Mouse (Mus musculus): ENCODE results near the gene Ncoa6. TPM values are rescaled to one million over a fixed set of nuclear protein-coding genes. Genes with fewer than 3 reads are reported as not detected.

Ncoa6 gene
- polyA plus RNA-seq, 1 experiment from 2014 or later = 34.7 TPM

DNA sequence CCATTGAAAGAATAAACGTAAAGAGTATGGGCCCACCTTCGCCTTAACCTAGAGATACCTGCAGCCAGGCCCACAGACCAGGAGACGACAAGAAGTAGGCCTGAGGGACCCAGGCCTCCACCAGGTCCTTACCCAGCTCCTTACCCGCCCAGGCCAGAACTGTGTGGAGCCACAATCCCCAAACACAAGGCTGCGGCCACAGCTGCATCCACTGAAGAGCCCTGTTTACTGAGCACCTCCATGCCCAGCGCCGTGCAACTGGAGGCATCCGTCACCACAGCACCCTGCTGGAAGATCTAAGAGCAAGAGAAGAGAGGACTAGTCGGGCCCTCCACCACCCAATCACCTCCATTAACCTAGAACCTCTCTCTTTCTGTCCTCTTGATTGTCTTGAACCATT lies 32.1 kb upstream of the Ncoa6 start:
- Histone ChIP-seq H3K36me3 (ENCODE audit: control insufficient read depth, insufficient read depth, low read length) (no peaks in the 10 kb centered on the region), H3K9me3 (ENCODE audit: control insufficient read depth, low read length) (no peaks in the 10 kb centered on the region), H3K27ac (ENCODE audit: low read depth, low read length) (no peak overlapping the region), H3K4me2 (ENCODE audit: low read depth) (no peak overlapping the region), H3K4me3 (ENCODE audit: low read depth, low read length) (no peak overlapping the region), H3K27me3 (ENCODE audit: control insufficient read depth, insufficient read depth, low read length) (no peaks in the 10 kb centered on the region), H3K9ac (ENCODE audit: low read length) (no peak overlapping the region), H3K4me1 (ENCODE audit: control insufficient read depth, insufficient read depth, low read length) (no peaks in the 10 kb centered on the region)
- WGBS = 93% methylated on average over 9 of the region's 9 CpGs
- DNase-seq (ENCODE audit: low spot score) (no peak), ATAC-seq (ENCODE audit: insufficient read depth, low FRiP score, low TSS enrichment) (no peak)

DNA sequence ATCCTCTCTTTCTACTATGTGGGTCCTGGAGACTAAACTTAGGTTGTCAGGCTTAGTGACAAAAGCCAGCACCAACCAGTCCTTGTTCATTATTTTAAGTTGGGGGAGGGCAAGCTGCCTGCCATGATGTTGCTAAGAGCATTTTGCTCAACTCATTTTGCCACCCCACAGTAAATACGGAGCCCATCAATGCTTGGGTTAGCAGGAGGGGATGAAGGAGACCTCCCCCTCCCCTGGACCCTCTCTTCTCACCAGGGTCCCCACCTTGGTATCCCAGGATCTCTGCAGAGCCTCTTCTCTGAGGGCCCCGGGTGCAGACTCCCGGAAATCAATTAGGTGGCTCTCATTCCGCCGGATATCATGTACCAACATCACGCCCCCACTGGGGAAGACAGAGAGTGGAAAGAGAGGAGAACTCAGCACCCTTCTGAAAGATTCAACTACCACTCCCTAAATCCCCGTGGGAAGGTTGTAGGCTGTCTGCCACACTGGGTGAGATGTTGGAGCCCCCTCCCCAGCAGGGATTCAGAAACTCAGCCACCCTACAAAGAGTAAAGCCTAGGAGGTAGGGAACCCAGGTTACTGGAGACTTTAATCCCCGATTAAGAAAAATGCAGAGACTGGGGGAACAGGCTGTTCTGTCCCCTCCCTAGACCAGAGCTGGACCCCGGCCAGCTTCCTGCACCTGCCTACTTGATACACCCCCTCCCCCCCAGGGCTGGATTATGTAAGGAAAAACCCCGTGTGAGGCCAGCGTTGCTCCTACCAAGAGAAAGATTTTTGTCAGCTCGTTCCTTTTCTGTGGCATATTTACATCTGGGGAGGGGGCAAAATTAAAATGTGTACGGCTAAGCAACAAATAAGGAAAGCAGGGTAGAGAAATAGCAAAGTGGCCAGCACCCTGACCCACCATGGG lies 31.0 kb upstream of the Ncoa6 start:
- DNase-seq (ENCODE audit: low spot score) (no peak), ATAC-seq (ENCODE audit: insufficient read depth, low FRiP score, low TSS enrichment) (no peak)
- no peaks in the 10 kb centered on the region for H3K27me3 ChIP-seq (ENCODE audit: control insufficient read depth, insufficient read depth, low read length)
- H3K4me2 ChIP-seq (ENCODE audit: low read depth) = no peak overlapping the region
- no peak overlapping the region for H3K9ac ChIP-seq (ENCODE audit: low read length)
- 79% methylated on average over 13 of the region's 13 CpGs for WGBS
- H3K36me3 ChIP-seq (ENCODE audit: control insufficient read depth, insufficient read depth, low read length) = no peaks in the 10 kb centered on the region
- no peak overlapping the region for H3K27ac ChIP-seq (ENCODE audit: low read depth, low read length)
- H3K4me1 ChIP-seq (ENCODE audit: control insufficient read depth, insufficient read depth, low read length) = no peaks in the 10 kb centered on the region
- no peak overlapping the region for H3K4me3 ChIP-seq (ENCODE audit: low read depth, low read length)
- H3K9me3 ChIP-seq (ENCODE audit: control insufficient read depth, low read length) = no peaks in the 10 kb centered on the region

DNA sequence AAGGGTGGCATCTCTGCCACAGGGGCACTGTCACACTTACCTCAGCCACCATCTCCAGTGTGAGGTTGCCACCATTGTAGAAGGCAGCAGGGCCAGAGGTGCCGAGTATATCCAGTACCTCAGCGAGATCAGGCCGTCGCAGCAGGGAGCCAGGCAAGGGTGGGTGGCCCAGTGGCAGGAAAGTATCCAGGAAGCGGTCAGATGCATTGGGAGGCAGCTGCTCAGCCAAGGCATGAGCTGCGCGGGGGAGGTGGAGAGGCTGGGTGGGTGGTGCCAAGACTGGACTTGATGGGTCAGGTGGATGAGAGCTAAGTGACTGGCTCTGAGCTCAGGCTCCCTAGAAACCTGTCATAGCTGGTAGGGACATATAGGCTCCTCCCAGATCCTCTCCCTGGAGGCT lies 28.9 kb upstream of the Ncoa6 start:
- Histone ChIP-seq H3K9ac (ENCODE audit: low read length) (no peak overlapping the region), H3K4me2 (ENCODE audit: low read depth) (no peak overlapping the region), H3K4me3 (ENCODE audit: low read depth, low read length) (no peak overlapping the region), H3K4me1 (ENCODE audit: control insufficient read depth, insufficient read depth, low read length) (no peaks in the 10 kb centered on the region), H3K9me3 (ENCODE audit: control insufficient read depth, low read length) (no peaks in the 10 kb centered on the region), H3K36me3 (ENCODE audit: control insufficient read depth, insufficient read depth, low read length) (no peaks in the 10 kb centered on the region), H3K27me3 (ENCODE audit: control insufficient read depth, insufficient read depth, low read length) (no peaks in the 10 kb centered on the region), H3K27ac (ENCODE audit: low read depth, low read length) (no peak overlapping the region)
- DNase-seq (ENCODE audit: low spot score) (no peak), ATAC-seq (ENCODE audit: insufficient read depth, low FRiP score, low TSS enrichment) (no peak)
- WGBS = 85% methylated on average over 7 of the region's 7 CpGs

DNA sequence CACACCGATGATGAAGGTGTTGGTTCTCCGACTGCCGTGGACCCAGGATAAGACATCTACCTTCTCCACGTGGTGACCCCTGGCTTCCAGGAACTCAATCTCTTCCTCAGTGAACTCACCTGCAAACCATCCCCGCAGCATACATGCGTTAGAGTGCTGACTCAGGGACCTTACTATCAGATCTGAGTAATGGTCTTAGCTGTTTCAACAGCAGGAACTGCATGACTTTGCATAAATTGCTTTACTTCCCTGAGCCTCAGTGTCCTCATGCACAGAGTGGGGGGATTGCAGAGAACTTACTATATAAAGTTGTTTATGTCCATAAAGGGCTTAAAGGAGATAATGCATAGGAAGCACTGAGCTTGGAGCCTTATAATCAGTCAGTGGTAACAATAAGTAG lies 17.3 kb upstream of the Ncoa6 start:
- 92% methylated on average over 6 of the region's 6 CpGs for WGBS
- DNase-seq (ENCODE audit: low spot score) (no peak), ATAC-seq (ENCODE audit: insufficient read depth, low FRiP score, low TSS enrichment) (no peak)

DNA sequence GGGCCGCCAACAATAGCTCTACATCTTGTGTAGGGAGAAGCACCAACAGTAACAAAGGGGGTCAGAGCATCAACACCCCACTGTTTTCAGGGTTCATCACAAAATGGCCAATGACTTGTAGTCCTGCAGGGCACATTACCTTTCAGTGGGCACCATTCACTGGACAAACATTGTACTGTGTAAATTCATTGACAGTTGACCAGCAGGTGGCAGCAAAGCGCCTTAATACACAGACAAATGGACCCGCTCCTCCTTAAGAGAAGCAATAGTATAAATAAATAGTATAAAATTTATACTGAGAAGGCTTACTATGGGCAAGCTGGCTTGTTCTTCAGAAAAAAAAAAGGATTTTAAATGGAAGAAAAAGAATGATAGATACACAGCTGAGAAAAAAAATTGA lies 8.3 kb upstream of the Ncoa6 start:
- no peak overlapping the region for H3K4me2 ChIP-seq (ENCODE audit: low read depth)
- no peaks in the 10 kb centered on the region for H3K36me3 ChIP-seq (ENCODE audit: control insufficient read depth, insufficient read depth, low read length)
- H3K27me3 ChIP-seq (ENCODE audit: control insufficient read depth, insufficient read depth, low read length) = no peaks in the 10 kb centered on the region
- DNase-seq (ENCODE audit: low spot score) (peak; percentile 50), ATAC-seq (ENCODE audit: insufficient read depth, low FRiP score, low TSS enrichment) (no peak)
- H3K9ac ChIP-seq (ENCODE audit: low read length) = no peak overlapping the region
- no peak overlapping the region for H3K27ac ChIP-seq (ENCODE audit: low read depth, low read length)
- no peak overlapping the region for H3K4me3 ChIP-seq (ENCODE audit: low read depth, low read length)
- WGBS = 38% methylated on average over 3 of the region's 3 CpGs
- no peaks in the 10 kb centered on the region for H3K9me3 ChIP-seq (ENCODE audit: control insufficient read depth, low read length)
- no peaks in the 10 kb centered on the region for H3K4me1 ChIP-seq (ENCODE audit: control insufficient read depth, insufficient read depth, low read length)

More for the DNA sequence above, 17.3 kb upstream of the Ncoa6 start:
- H3K4me3 ChIP-seq (ENCODE audit: low read depth, low read length) = no peak overlapping the region
- no peaks in the 10 kb centered on the region for H3K4me1 ChIP-seq (ENCODE audit: control insufficient read depth, insufficient read depth, low read length)
- H3K4me2 ChIP-seq (ENCODE audit: low read depth) = no peak overlapping the region
- H3K9ac ChIP-seq (ENCODE audit: low read length) = no peak overlapping the region
- H3K27ac ChIP-seq (ENCODE audit: low read depth, low read length) = no peak overlapping the region
- H3K27me3 ChIP-seq (ENCODE audit: control insufficient read depth, insufficient read depth, low read length) = no peaks in the 10 kb centered on the region
- no peaks in the 10 kb centered on the region for H3K36me3 ChIP-seq (ENCODE audit: control insufficient read depth, insufficient read depth, low read length)
- no peaks in the 10 kb centered on the region for H3K9me3 ChIP-seq (ENCODE audit: control insufficient read depth, low read length)

DNA sequence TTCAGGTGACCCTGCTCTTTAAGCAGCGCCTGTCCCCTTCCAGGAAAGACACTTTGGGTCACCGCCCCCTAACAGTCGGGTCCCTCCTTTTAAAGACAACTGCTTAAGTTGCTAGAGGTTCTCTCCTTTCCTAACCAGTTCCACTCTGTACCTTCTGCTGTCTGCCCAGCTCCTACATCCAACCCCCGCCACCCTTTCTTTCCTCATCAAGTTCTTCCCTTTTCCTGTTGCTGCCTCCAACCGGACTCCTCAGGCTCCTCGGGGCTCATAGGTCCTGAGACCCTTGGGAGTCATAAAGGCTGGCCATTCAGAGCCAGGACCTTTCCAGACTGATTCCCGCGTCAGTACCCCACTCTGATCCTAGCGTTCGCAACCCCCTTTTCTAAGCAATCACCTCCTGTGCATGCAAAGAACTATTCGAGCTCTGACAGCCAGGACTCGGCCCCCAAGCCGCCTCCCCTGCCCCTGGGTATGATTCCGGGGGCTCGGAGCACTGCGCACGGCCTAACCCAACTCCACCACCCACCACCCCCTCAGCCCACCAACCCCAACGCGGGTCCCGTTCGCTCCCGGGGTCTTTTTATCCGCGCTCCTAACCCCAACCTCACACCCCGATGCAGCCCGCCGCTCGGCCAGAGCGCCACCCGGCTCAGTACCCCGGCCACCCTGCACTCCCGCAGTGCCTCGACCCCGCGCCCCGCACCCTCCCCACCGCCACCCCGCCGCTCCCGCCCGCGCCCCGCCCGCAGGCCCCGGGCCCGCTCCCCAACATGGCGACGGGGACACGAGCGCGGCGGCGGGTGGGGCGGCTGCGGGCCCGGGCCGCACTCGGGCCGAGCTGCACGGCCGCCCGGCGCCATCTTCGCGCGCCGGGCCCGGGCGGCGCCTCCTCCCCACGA lies 774 bp downstream of the Ncoa6 start:
- WGBS = 1% methylated on average over 25 of the region's 71 CpGs
- ATAC-seq (ENCODE audit: insufficient read depth, low FRiP score, low TSS enrichment) (peak; percentile 70), DNase-seq (ENCODE audit: low spot score) (peak; percentile 50)
- no peaks in the 10 kb centered on the region for H3K9me3 ChIP-seq (ENCODE audit: control insufficient read depth, low read length)
- H3K4me3 ChIP-seq (ENCODE audit: low read depth, low read length) = peak overlapping the region; percentile 98
- peak overlapping the region; percentile 70 for H3K4me2 ChIP-seq (ENCODE audit: low read depth)
- peaks cover 8% of the 10 kb centered on the region; the same call in 1 of the 2 replicates for H3K4me1 ChIP-seq (ENCODE audit: control insufficient read depth, insufficient read depth, low read length)
- peak overlapping the region; percentile 80 for H3K27ac ChIP-seq (ENCODE audit: low read depth, low read length)
- H3K9ac ChIP-seq (ENCODE audit: low read length) = peak overlapping the region; percentile 96
- no peaks in the 10 kb centered on the region for H3K36me3 ChIP-seq (ENCODE audit: control insufficient read depth, insufficient read depth, low read length)
- H3K27me3 ChIP-seq (ENCODE audit: control insufficient read depth, insufficient read depth, low read length) = no peaks in the 10 kb centered on the region

DNA sequence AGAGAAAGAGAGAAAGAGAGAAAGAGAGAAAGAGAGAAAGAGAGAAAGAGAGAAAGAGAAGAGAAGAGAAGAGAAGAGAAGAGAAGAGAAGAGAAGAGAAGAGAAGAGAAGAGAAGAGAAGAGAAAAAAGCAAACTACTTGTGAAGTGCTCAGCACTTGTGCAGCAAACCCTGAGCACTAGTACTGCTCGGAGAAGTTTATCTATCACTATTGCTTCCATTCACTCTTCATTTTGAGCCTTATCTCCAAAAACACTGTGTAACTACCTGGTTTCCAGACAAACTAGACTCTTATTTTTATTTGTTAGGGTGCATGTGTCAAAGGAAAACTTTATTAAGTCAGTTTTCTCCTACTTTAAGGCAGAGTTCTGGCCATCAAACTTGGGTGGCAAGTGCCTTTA lies 6.8 kb downstream of the Ncoa6 start:
- Histone ChIP-seq H3K27ac (ENCODE audit: low read depth, low read length) (no peak overlapping the region), H3K9ac (ENCODE audit: low read length) (no peak overlapping the region), H3K36me3 (ENCODE audit: control insufficient read depth, insufficient read depth, low read length) (no peaks in the 10 kb centered on the region), H3K27me3 (ENCODE audit: control insufficient read depth, insufficient read depth, low read length) (no peaks in the 10 kb centered on the region), H3K9me3 (ENCODE audit: control insufficient read depth, low read length) (no peaks in the 10 kb centered on the region), H3K4me1 (ENCODE audit: control insufficient read depth, insufficient read depth, low read length) (0 out of 2 replicates have a peak, but pooled peaks cover 4% of the 10 kb centered on the region), H3K4me3 (ENCODE audit: low read depth, low read length) (no peak overlapping the region), H3K4me2 (ENCODE audit: low read depth) (no peak overlapping the region)
- 91% methylated on average over 1 of the region's 1 CpGs for WGBS
- DNase-seq (ENCODE audit: low spot score) (no peak), ATAC-seq (ENCODE audit: insufficient read depth, low FRiP score, low TSS enrichment) (no peak)

DNA sequence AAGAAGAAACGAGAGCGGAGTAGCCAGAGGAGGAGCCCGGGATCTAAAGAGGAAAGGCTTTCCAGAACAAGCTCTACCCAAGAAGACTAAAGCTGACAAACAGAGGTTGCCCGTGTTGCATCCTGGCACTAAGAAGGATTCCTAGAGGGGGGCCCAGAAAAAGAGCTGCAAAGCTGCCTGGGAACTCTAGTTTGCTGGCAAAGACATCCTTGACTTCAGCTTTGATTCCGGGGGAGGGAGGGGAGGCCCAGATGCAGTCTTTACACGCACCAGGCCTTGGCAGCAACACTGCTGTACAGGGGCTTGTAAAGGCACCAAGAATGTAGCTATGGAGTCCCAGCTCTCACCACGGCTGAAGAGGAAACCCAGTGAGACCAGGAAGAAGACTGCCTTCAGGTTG lies 20.1 kb downstream of the Ncoa6 start:
- no peak overlapping the region for H3K9ac ChIP-seq (ENCODE audit: low read length)
- no peak overlapping the region for H3K27ac ChIP-seq (ENCODE audit: low read depth, low read length)
- no peak overlapping the region for H3K4me2 ChIP-seq (ENCODE audit: low read depth)
- no peaks in the 10 kb centered on the region for H3K36me3 ChIP-seq (ENCODE audit: control insufficient read depth, insufficient read depth, low read length)
- no peaks in the 10 kb centered on the region for H3K9me3 ChIP-seq (ENCODE audit: control insufficient read depth, low read length)
- no peaks in the 10 kb centered on the region for H3K4me1 ChIP-seq (ENCODE audit: control insufficient read depth, insufficient read depth, low read length)
- DNase-seq (ENCODE audit: low spot score) (no peak), ATAC-seq (ENCODE audit: insufficient read depth, low FRiP score, low TSS enrichment) (no peak)
- H3K27me3 ChIP-seq (ENCODE audit: control insufficient read depth, insufficient read depth, low read length) = no peaks in the 10 kb centered on the region
- WGBS = 87% methylated on average over 7 of the region's 7 CpGs
- no peak overlapping the region for H3K4me3 ChIP-seq (ENCODE audit: low read depth, low read length)

Measured in neural tube, embryonic 11.5 days (tissue).